Mouse (Mus musculus): ENCODE data around the gene Rpa1.

- TF ChIP-seq EP300 (IDR thresholded peaks at IDR 0.05; ENCODE audit: low read length) (no peak), CTCF (conservative IDR thresholded peaks at IDR 0.05 in 1 of 2, IDR thresholded peaks at IDR 0.05 in 1 of 2; ENCODE audit: low read depth in 2 of 2, low read length in 2 of 2) (no peak), TCF12 (IDR thresholded peaks at IDR 0.05; ENCODE audit: low read depth, low read length) (no peak), MAFK (IDR thresholded peaks at IDR 0.05; ENCODE audit: insufficient replicate concordance, low read length) (no peak)
These were observed 49.3 kb upstream of the Rpa1 start for GRCm38 (mm10) chr11:75397452-75397851.
